Mouse (Mus musculus) embryo, embryonic 10 days (tissue): ENCODE measurements at regions not wholly inside any gene's neighbourhood (a gene's known extent, or its start where the extent isn't known, plus 50 kb on each side); places are given as distances from the start of the nearest gene placed in this dataset.
A peak's percentile ranks its signal among the peaks of the same experiment; 100 is the strongest.

Source experiments
- DNase-seq: peaks from one replicate; pipeline ENCODE4 v3.0.0-alpha.2; 2015; ENCODE audit warnings: low spot score

DNA sequence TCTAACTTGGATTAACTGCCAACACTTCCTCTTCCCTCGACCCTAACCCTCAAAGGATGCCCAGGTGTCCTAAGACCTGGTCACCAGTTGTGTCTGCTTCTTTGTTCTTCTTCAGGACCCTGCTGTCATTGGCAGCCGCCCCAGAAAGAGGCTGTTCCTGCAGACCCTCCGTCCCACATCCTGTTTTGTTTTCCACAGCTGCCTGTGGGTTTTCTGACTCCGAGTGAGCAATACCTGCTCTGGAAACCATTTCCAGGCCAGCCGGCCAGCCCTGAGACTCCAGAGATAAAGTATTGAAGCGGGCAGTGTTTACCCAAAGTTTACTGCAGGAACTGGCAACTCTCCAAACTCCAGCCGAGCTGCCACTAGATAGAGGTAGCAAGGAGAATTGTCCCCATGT lies 337.2 kb upstream of the Noct start:
- no peak for DNase-seq

DNA sequence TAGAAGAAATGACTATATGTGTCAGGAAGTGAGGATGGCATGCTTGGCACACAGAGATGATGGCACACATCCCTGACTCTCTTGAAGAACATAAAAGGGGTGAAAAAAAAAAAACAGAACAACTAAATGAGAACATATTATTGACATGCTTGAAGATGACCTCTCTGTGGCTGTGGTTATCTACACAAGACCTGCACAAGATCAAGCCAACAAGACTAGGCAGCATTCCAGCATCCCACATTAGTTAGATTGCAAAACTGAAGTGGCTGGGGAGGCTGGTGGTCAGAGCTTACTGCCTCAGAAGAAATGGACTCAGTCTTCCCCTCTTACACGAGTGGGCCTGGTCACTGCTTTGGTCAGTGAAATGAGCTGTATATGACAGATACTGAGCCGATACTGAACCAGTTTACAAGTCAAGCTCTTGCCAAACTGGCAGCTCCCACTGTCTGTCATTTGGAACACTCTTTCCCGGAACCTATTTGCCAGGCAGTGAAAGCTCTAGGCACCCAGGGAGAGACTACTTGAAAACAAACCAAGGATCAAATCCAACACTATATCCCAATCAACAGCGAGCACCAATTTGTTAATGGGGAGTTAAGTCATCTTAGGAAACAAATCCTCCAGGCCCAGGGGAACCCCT lies 335.6 kb upstream of the Noct start:
- no peak for DNase-seq

DNA sequence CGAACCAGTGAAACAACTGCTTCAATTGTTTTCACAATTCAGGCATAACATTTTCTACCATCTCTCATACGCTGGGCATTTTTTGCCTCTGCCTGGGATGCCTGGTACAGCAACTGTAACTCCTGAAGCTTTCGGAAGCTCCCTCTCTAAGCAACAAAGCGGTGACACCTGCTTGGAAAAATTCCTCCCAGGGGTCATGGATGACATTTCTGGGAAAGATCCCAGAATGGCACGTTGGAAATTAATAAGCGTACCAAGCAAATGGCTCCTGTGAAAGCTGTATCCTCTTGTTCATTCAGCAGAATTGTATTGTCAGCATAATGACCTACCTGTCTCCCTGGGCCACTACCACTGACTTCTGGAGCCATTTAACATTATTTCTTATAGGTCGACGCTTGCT lies 333.7 kb upstream of the Noct start:
- no peak for DNase-seq

- DNase-seq: no peak
These were observed 326.1 kb upstream of the Noct start for GRCm38 (mm10) chr3:50898179-50898578.

- no peak for DNase-seq
These were observed 324.4 kb upstream of the Noct start for GRCm38 (mm10) chr3:50899830-50900350.

DNA sequence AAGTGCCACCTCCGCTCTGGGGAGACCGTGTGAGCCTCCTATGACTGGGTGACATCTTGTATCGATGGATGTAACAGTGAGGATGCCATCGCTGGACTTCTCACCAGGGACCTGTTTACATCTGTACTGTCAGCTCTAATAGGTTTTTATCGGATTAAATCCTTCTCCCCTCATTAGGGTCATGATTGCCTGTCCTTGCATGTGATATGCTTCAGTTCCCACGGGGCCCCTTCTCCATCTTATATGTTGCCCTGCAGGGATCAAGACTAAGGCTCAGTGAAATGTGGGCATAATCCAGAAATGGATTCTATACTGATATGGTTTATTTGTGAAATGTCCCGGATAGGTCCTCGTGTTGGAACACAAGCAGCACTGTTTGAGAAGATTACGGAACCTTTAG lies 323.7 kb upstream of the Noct start:
- no peak for DNase-seq

DNA sequence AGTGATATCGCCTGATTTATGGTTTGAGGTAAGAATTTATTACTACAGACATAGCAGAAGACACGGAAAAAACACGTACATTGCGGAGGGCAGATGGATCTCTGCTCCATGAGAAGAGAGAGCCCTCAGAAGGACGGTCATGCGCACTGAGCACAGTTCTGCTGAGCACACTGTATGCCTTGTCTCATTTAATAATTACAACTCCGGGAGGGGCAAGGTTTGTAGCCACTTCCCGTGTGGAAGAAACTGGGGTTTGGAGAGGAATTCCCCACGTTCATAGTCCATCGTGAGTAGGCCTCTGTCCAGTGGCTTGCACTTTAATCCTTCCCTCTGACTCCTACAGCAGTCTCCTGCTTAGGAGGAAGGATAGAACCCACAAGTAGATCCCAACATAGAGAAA lies 322.9 kb upstream of the Noct start:
- no peak for DNase-seq

DNA sequence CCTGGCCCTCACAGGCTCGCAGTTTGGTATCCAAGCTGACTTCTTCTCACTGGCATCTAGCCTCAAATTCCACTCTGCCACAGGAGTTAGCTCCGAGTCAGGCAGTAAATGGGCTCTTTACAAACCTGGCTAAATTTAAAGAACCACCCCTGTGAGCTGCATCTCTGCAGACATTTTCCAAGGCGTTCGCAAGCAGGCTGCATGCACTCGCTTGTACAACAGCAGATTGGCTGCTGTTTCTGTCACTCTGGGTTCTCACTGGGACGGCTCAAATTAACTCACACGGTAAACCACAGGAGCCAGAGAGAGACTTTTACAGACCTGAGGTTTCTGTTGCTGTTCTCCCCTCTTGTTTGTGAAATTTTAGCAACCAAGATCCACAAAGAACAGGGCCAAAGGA lies 321.3 kb upstream of the Noct start:
- peak; percentile 47 for DNase-seq

- peak; percentile 13 for DNase-seq
These were observed 319.5 kb upstream of the Noct start for GRCm38 (mm10) chr3:50904716-50905116.

- DNase-seq: peak; percentile 29
These were observed 318.8 kb upstream of the Noct start for GRCm38 (mm10) chr3:50905274-50905992.

DNA sequence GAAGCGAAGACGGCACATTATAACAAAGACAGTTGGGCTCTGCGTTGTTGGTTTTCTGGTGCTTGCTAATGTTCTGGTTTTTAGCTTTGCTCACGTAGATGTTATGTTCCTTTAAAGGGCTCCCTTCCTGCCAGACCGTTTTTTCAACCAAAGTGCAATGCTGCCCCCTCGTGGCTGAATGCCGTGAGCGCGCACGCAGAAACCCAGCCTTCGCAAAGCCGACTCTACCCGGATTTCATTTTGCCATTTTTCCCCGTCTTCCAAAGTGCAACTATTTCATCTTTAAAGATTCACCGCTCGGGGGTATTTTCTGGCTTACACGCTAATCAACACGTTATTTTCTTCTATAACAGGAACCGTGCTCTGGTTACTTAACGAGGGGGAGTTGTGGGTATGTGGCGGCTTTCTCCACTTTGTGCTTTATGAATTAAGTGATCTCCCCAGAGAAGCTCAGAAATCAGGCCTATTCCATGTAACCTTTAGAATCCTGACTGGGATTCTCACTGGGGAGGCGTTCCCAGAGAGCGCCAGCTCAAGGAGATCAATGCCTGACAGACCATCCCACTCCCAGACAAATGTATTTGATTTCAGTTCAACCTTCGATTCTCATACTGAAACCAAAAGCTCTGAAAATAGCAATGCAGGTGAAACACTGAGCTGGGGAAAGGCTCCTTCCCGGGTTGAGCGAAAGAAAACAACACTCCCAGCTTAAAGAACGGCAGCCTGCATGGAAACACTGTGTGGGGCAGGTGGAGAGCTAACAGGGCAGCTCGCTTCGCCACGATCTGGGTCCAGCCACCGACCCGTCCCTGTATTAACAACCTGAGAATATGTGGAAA lies 318.0 kb upstream of the Noct start:
- peak; percentile 92 for DNase-seq

GRCm38 (mm10) chr3:50912980-50913518 lies 311.2 kb upstream of the Noct start:
- DNase-seq: no peak

DNA sequence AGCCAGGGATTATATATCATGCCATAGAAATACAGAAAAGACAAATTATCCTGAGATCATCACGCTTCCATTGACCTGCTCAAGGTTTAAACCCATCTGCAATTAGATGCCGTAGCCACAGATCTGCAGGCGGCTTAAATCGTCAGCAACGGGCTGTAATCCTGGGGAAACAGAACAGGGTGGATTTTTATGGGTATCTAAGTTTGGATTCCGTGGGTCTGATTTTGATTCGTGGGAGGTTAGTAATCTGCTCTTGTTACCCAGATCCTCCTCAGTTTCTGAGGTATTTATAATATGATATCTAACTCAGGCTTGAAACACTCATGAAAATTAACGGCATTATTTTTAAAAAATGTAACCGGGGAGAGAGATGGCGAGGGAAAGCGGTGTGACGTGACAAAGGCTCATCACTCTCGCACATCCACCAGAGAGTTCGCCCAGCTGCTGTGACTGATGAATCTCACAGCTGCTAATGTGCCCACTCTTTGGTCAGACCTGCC lies 309.3 kb upstream of the Noct start:
- no peak for DNase-seq

DNA sequence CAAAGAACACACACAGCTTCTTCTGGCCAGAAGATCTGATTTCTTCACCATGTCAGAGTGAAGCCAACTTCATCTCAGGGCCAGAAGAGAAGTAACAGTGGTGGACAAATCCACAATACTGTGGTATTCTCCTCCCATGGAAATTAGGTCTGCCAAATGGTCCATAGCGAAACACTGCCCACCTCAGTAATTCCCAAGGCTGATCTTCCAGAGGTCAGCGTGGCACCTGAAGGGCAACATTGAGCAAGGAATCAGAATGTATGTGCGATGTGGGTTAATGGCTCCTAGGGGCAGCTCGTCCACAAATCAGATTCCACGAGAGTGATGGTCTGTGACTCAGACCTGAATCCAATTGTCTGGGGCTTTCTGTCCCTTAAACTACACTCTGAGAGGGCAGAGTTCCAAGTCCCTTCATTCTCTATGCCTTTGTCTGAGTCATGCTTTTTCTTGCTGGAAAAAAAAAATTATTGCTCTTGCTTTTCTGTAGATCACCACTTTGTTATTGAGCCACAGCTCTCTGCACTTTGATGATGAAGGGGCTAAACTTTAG lies 307.9 kb upstream of the Noct start:
- no peak for DNase-seq

DNA sequence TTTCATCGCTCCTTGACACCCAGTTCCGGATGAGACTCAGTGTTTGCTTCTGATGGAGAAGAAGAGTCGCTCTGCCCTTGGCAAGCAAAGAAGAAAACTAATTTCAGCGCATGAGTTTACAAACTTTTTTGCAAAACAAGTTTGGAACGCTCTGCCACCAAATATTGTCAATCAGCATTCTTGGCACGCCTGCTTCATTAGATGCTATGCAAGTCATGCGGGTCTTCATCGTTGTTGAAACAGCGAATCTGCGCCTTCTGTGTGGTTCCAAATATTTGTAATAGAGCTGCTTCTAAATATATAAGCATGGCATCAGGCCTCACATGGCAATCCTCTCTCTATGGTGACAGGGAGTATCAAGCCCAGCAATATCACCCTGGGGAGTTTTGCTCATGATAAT lies 301.9 kb upstream of the Noct start:
- no peak for DNase-seq

- DNase-seq: no peak
These were observed 301.4 kb upstream of the Noct start for GRCm38 (mm10) chr3:50922832-50923231.

- no peak for DNase-seq
These were observed 300.9 kb upstream of the Noct start for GRCm38 (mm10) chr3:50923327-50923726.

DNA sequence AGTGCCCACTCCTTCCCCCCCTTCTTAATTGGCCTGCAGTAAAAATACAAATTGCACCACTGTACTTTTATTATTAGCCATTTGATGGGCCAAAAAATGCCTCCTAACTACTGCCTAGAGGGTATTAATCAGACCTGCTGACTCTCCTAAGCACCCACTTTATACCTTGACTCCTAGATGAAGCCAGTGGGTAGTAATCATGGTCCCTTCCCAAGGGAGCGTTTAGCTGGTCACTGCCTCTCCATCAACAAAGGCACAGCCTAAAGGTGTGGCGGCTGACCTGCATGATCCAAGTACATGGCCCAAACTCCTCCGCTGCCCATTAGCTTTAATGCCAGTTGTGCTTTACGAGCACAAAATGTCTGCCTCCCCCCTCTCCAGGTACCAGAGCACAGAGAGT lies 296.9 kb upstream of the Noct start:
- no peak for DNase-seq

DNA sequence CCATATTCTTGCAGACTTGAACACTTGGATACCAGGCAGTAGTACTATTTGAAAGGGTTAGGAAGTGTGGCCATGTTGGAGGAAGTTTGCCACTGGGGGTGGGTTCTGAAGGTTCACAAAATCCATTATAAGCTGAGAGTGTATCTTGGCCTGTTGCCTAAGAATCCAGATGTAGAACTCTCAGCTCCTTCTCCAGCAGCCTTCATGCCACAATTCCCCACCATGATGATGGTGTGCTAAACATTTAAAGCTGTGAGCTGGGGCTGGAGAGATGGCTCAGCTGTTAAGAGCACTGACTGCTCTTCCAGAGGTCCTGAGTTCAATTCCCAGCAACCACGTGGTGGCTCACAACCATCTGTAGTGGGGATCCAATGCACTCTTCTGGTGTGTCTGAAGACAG lies 295.2 kb upstream of the Noct start:
- DNase-seq: no peak

DNA sequence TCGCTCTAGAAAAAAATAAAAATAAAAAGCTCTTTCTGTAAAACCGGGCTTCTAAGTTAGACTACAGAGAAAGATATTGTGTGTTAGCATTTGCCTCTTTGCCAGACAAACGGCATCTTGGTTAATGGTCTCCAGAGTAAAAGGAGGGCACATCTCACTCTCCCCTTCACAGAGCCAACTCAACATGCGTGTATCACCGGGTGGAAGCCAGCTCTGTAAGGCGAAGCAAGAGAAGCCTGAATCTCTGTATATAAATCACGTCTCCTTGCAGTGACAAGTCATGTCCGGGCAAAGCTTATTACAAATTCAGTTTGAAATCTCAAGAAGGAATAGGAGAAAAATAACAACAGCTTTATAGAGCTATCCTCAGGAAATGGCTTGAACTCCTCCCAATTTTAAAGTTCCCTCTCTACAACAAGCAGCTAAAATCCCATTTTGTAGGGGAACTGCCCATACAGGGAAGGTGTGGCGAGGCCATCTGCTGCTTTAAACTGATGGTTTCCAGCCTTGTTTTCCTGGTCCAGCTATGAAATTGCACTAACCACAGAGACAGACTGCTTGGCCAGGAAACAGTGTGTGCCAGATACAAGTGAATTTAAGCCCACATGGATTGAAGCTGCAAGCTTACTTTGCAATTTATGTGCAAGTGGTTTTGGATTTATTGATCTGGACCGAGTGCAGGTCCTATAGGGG lies 291.7 kb upstream of the Noct start:
- no peak for DNase-seq

- no peak for DNase-seq
These were observed 291.2 kb upstream of the Noct start for GRCm38 (mm10) chr3:50933090-50933443.

DNA sequence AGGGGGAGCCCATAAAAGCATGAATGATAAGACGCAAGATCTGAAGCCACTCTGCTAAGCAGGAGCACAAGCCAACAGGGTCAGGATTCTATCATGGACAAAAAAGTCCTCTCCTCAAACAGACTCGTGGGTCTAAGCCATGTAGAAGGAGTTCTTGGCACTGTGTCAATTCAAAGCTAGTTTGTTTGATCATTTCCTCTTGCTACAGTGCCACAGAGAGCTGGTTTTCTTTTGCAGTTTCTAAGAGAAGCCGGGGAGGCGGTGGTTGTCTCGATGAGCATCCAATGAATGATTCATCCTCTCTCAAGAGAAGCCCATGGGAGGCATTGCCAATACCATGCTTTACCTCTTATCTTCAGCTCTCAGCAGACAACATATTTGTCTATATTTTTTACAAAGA lies 284.6 kb upstream of the Noct start:
- DNase-seq: no peak
